Mouse (Mus musculus): ENCODE data around the gene Sergef.

Sergef gene

GRCm38 (mm10) chr7:46399676-46400075, 239.9 kb downstream of the Sergef start:
- DNase-seq: no peak

- DNase-seq: no peak
These were observed 241.0 kb downstream of the Sergef start for GRCm38 (mm10) chr7:46398612-46399011.

- DNase-seq: no peak
These were observed 241.8 kb downstream of the Sergef start for GRCm38 (mm10) chr7:46397732-46398333.

- no peak for DNase-seq
These were observed 242.5 kb downstream of the Sergef start for GRCm38 (mm10) chr7:46396928-46397731.

- no peak for DNase-seq
These were observed 243.2 kb downstream of the Sergef start, which contains the start of gene Kcnc1 for GRCm38 (mm10) chr7:46396231-46396927. TSS of gene Kcnc1 (plus strand) at chr7:46396497.

- no peak for DNase-seq
These were observed 244.0 kb downstream of the Sergef start for GRCm38 (mm10) chr7:46395571-46395970.

GRCm38 (mm10) chr7:46394933-46395332, 244.7 kb downstream of the Sergef start:
- no peak for DNase-seq

- no peak for DNase-seq
These were observed 245.7 kb downstream of the Sergef start for GRCm38 (mm10) chr7:46393718-46394511.
